Mouse (Mus musculus) heart, embryonic 13.5 days (tissue): ENCODE measurements around the gene Crmp1. TPM values are rescaled to one million over a fixed set of nuclear protein-coding genes. Genes with fewer than 3 reads are reported as not detected.

ENCODE experiments used
- ATAC-seq: fragments of 200-750 bp; cut with Nextera tagmentation; 2 replicates; pipeline ENCODE4 v1.8.0; 2017; ENCODE audit warnings: moderate TSS enrichment; ENCODE audit not compliant: insufficient number of reproducible peaks, low FRiP score, low TSS enrichment; ENCODE audit errors: extremely low read depth
- H3K27ac ChIP-seq: fragments of 300-500 bp; sonication (generic); replicated peaks from 2 replicates; pipeline ENCODE4 v1.5.1; 2015; ENCODE audit warnings: moderate library complexity, mild to moderate bottlenecking, inconsistent platforms
- H3K27me3 ChIP-seq: fragments of 300-500 bp; sonication (generic); replicated peaks from 2 replicates; pipeline ENCODE4 v1.6.1; 2015; ENCODE audit warnings: mild to moderate bottlenecking, inconsistent platforms
- H3K36me3 ChIP-seq: fragments of 300-500 bp; sonication (generic); 2 replicates; pipeline ENCODE4 v1.6.1; 2015; ENCODE audit warnings: mild to moderate bottlenecking, inconsistent platforms
- H3K4me1 ChIP-seq: fragments of 300-500 bp; sonication (generic); 2 replicates; pipeline ENCODE4 v1.6.1; 2015; ENCODE audit warnings: inconsistent platforms
- H3K4me2 ChIP-seq: fragments of 300-500 bp; sonication (generic); 2 replicates; pipeline ENCODE4 v1.6.1; 2015; ENCODE audit warnings: inconsistent platforms, mild to moderate bottlenecking, moderate library complexity
- H3K4me3 ChIP-seq: fragments of 300-500 bp; sonication (generic); 2 replicates; pipeline ENCODE4 v1.5.1; 2015; ENCODE audit warnings: moderate library complexity, mild to moderate bottlenecking, inconsistent platforms
- H3K9ac ChIP-seq: fragments of 300-500 bp; sonication (generic); 2 replicates; pipeline ENCODE4 v1.6.1; 2015; ENCODE audit warnings: inconsistent platforms, mild to moderate bottlenecking, moderate library complexity
- H3K9me3 ChIP-seq: fragments of 300-500 bp; sonication (generic); 2 replicates; pipeline ENCODE4 v1.6.1; 2016; ENCODE audit warnings: inconsistent platforms
- WGBS: fragments of 180-500 bp; shearing (Covaris S2); methylation state at CpG from one replicate; pipeline ENCODE4 v1.1.7; 2015; ENCODE audit warnings: mixed read lengths; 5-methylcytosine and 5-hydroxymethylcytosine counted together
- polyA plus RNA-seq: library from polyadenylated mRNA; unstranded; fragments of >200 nt; fragmentation: Nextera tagmentation; extraction: Ambion mirVana; gene quantifications from 2 replicates; pipeline ENCODE4 v1.2.1, GENCODE M21; 2015

Crmp1 gene
- polyA plus RNA-seq, 1 experiment from 2014 or later = 9.4 TPM

DNA sequence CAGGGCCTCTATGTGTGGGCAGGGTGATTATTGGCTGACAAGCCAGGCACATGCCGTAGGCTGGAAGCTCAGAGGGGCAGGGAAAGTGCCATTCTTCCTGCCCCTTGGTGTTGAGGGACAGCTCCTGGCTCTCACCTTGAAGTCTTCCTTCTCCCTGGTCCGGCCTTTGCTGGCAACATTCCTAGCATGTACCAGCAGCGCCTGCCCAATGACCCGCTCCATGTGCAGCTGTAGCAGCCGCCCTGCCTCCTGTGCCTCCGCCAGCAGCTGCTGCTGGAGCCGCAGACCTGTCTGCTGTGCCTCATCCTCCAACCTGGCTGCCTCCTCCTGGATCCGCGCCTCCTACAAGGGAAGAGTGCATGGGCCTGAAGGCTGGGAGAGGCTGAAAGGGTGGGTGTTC lies 68.3 kb downstream of the Crmp1 start:
- H3K27ac ChIP-seq = no peak overlapping the region
- no peaks in the 10 kb centered on the region for H3K4me1 ChIP-seq
- no peaks in the 10 kb centered on the region for H3K27me3 ChIP-seq
- H3K9me3 ChIP-seq = peaks cover 4% of the 10 kb centered on the region
- H3K36me3 ChIP-seq = peaks cover 22% of the 10 kb centered on the region
- H3K9ac ChIP-seq = no peak overlapping the region
- no peak for ATAC-seq
- WGBS = 74% methylated on average over 9 of the region's 9 CpGs
- H3K4me3 ChIP-seq = no peak overlapping the region
- H3K4me2 ChIP-seq = no peak overlapping the region

DNA sequence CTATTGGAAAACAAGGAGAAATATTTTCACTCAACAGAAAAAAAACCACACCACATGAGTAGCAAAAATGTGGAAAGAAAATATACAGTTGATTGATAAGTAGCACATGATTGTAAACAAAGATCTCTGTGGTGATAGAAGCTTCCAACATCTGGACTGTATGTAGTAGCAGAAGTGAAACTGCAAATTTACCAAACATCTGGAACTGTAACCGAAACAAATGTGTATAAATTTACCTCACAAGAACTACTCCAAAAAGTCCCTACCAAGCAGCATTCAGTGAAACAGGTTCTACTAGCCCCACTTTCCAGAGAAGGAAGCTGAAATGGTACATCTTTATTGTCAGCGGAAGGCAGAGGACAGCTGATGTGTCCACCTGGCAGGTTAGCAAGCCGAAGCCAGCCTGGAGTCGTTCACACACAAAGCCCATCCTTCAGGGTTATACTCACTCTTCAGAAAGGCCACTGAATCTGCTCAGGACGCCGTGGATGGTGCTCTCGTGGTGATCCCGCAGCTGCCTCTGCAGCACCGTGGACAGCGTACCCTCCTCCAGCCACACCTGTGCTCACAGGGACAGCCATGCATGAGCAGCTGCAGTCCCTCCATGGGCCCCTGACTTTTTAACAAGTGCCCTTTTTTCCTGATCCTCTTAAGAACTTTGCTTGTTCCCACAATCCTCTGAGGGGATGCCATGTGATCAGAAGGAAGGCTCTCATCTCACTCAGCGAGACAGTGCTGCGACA lies 71.4 kb downstream of the Crmp1 start:
- Histone ChIP-seq H3K4me1 (no peaks in the 10 kb centered on the region), H3K27me3 (no peaks in the 10 kb centered on the region), H3K4me2 (no peak overlapping the region), H3K9ac (no peak overlapping the region), H3K36me3 (peaks cover 51% of the 10 kb centered on the region), H3K4me3 (no peak overlapping the region), H3K27ac (no peak overlapping the region), H3K9me3 (peaks cover 17% of the 10 kb centered on the region)
- 73% methylated on average over 12 of the region's 12 CpGs for WGBS
- ATAC-seq = no peak

DNA sequence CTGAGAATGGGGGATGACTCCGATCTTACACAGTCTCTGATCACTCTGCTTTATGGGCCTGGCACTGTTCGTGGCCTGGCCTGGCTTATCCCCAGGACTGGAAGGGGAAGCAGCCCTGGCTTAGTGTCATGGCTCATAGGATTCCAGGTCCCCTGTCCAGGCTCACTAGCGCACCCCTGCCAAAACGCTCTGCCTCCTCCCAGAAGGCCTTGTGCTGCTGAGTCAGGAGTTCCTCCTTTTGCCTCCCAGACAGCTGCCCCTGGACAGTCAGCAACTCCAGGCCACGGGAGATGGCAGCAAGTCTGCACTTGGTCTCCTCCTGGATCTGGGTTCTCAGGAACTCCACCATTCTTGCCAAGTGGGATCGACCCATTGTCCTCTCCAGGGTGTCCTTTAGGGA lies 77.0 kb downstream of the Crmp1 start:
- WGBS = 79% methylated on average over 6 of the region's 6 CpGs
- ATAC-seq = no peak
- H3K36me3 ChIP-seq = peaks cover 70% of the 10 kb centered on the region
- H3K9ac ChIP-seq = no peak overlapping the region
- H3K4me1 ChIP-seq = no peaks in the 10 kb centered on the region
- no peak overlapping the region for H3K27ac ChIP-seq
- H3K4me2 ChIP-seq = no peak overlapping the region
- H3K9me3 ChIP-seq = peaks cover 17% of the 10 kb centered on the region
- no peak overlapping the region for H3K4me3 ChIP-seq
- no peaks in the 10 kb centered on the region for H3K27me3 ChIP-seq

DNA sequence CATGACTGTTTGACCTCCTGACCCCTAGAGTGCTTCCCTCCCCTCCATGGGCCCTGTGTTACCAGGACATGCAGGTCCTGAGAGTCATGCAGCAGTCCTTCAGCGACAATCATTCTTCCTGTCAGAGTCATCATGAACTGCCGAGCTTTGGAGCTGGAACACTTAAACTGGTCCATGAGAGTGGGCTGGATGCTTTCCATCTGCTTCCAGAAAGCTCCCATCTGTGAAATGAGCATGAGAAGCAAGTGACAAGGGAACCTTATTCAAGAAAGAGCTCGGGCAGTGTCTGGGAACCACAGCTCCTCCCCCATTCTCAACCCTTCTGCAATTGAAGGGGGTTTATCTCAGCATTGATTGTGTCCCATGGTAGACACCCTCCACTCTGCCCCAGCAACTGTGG lies 78.4 kb downstream of the Crmp1 start:
- H3K27me3 ChIP-seq = no peaks in the 10 kb centered on the region
- no peaks in the 10 kb centered on the region for H3K4me1 ChIP-seq
- 51% methylated on average over 3 of the region's 3 CpGs for WGBS
- H3K27ac ChIP-seq = no peak overlapping the region
- H3K4me3 ChIP-seq = no peak overlapping the region
- H3K9ac ChIP-seq = no peak overlapping the region
- no peak overlapping the region for H3K4me2 ChIP-seq
- ATAC-seq = no peak
- peaks cover 68% of the 10 kb centered on the region for H3K36me3 ChIP-seq
- peaks cover 11% of the 10 kb centered on the region for H3K9me3 ChIP-seq

DNA sequence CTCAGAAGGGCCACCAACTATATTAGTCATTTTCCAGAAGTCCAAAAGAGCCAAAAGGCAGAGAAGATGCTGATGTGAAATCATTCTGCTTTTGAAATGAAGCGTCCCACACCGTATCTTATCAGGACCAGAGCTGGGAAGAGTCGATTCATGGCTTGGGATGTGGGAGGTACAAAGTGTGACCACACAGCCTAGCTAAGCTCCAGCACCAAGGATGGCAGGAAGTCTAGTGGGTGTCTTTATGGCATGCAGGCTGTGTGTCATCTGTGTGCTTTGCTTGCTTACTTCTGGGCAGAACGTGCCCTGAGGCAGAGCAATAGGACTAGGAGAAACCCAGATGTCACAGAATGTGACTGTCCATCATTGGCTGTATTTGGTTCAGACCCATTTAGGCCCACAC lies 79.0 kb downstream of the Crmp1 start:
- ATAC-seq = no peak

DNA sequence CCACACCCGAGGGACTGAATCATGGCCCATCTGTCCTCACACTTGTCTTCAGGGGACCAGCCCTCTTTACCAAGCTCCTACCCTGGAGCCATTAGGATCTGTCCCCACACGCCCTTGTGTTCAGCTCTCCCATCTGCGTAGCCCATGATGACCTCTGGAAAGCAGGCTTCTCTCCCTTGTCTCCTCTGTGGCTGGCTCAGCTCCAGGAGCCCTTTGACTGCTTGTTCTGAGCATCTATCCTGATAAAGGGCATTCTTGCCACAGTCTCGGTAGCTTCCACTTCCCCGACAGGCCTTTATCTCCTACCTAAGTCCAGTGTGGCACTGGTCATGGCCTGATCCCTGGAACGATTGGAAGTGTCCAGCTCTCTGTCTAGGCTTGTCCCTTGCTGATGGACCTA lies 84.9 kb downstream of the Crmp1 start:
- no peak overlapping the region for H3K27ac ChIP-seq
- no peak for ATAC-seq
- H3K9ac ChIP-seq = no peak overlapping the region
- no peaks in the 10 kb centered on the region for H3K27me3 ChIP-seq
- peaks cover 45% of the 10 kb centered on the region for H3K36me3 ChIP-seq
- H3K4me3 ChIP-seq = no peak overlapping the region
- H3K4me1 ChIP-seq = no peaks in the 10 kb centered on the region
- H3K4me2 ChIP-seq = no peak overlapping the region
- no peaks in the 10 kb centered on the region for H3K9me3 ChIP-seq
- 54% methylated on average over 6 of the region's 6 CpGs for WGBS

More for the DNA sequence above, 79.0 kb downstream of the Crmp1 start:
- H3K4me1 ChIP-seq = no peaks in the 10 kb centered on the region
- H3K4me2 ChIP-seq = no peak overlapping the region
- peaks cover 68% of the 10 kb centered on the region for H3K36me3 ChIP-seq
- no peak overlapping the region for H3K4me3 ChIP-seq
- no peak overlapping the region for H3K9ac ChIP-seq
- no peaks in the 10 kb centered on the region for H3K27me3 ChIP-seq
- H3K27ac ChIP-seq = no peak overlapping the region
- peaks cover 5% of the 10 kb centered on the region for H3K9me3 ChIP-seq
- 58% methylated on average over 4 of the region's 4 CpGs for WGBS

DNA sequence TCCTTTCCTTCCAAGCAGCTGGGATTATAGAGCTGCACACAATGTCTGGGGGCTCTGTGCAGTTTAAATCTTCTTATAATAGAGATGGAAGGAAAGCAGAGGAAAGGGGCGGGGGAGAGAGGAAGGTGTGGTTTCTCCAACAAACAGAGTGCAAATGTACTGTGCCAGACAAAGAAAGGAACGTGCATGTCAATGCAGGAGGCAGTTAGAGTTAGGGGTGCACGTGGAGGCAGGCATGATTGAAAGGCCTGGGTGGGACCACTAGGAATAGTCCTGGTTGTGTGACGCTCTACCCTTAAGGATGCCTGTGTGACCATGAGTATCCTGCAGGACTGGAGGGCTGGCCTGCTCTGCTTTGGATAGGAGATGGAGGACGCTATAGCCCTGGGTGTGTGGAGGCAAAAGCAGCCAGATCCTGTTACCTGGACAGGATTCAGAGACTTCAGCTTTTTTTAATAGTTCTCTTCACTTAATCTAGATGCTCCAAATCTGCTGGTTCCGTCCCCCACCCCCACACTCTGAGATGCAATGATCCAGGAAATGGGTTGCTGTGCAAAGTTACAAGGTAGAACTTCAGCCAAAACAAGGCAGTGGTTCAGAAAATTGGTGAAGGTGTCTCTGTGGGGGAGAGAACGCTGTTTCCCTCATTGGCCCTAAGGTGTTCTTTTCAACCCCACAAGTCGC lies 88.9 kb downstream of the Crmp1 start:
- H3K9me3 ChIP-seq = no peaks in the 10 kb centered on the region
- peaks cover 16% of the 10 kb centered on the region for H3K36me3 ChIP-seq
- H3K9ac ChIP-seq = no peak overlapping the region
- 0 out of 2 replicates have a peak, but pooled peaks cover 3% of the 10 kb centered on the region for H3K4me1 ChIP-seq
- H3K27ac ChIP-seq = no peak overlapping the region
- H3K27me3 ChIP-seq = peaks cover 5% of the 10 kb centered on the region
- H3K4me2 ChIP-seq = no peak overlapping the region
- ATAC-seq = no peak
- no peak overlapping the region for H3K4me3 ChIP-seq
- WGBS = 76% methylated on average over 8 of the region's 8 CpGs

DNA sequence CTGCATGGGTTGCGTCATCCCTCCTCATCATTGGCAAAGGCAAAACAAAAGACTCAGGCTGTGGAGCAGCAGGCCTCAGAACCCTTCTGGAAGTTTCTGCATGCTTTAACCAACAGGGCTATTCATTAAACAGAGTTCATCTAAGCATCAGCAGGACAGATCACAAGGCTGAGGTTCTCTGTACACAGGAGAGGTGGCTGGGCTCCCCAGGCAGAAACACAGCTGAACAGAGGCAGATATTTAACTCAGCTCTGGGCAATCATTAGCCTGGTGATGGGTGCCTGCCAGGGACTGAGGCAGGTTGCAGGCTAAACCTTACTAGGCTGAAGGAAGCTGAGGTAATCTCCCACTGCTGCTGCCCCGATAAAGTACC lies 89.4 kb downstream of the Crmp1 start:
- H3K4me2 ChIP-seq = no peak overlapping the region
- WGBS = 89% methylated on average over 2 of the region's 2 CpGs
- no peak overlapping the region for H3K9ac ChIP-seq
- H3K4me3 ChIP-seq = no peak overlapping the region
- H3K36me3 ChIP-seq = peaks cover 11% of the 10 kb centered on the region; the same call in 1 of the 2 replicates
- H3K4me1 ChIP-seq = 0 out of 2 replicates have a peak, but pooled peaks cover 8% of the 10 kb centered on the region
- H3K27ac ChIP-seq = no peak overlapping the region
- H3K9me3 ChIP-seq = no peaks in the 10 kb centered on the region
- H3K27me3 ChIP-seq = peaks cover 10% of the 10 kb centered on the region
- no peak for ATAC-seq

DNA sequence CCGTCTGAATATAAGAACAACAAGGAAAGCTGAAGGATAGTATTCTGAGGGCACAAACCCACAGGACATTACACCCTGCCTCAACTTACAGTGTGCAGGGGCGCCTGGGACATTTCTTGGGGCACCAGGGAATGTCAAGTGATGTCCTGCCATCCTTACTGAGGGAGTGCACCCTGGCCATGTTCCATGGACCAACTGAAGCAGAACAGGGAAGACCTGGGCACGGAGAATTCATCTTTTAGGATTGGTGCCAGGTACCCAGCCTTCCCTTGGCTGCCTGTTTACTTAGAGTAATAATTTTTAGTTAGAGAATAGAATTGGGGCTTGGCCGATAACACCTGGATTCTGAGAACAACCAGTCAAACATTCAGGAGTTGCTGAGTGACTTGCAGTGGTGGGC lies 90.3 kb downstream of the Crmp1 start:
- Histone ChIP-seq H3K4me2 (no peak overlapping the region), H3K9me3 (no peaks in the 10 kb centered on the region), H3K27me3 (peaks cover 13% of the 10 kb centered on the region), H3K36me3 (peaks cover 8% of the 10 kb centered on the region; the same call in 1 of the 2 replicates), H3K9ac (no peak overlapping the region), H3K4me1 (peaks cover 13% of the 10 kb centered on the region), H3K4me3 (no peak overlapping the region), H3K27ac (no peak overlapping the region)
- WGBS = 75% methylated on average over 4 of the region's 4 CpGs
- no peak for ATAC-seq

DNA sequence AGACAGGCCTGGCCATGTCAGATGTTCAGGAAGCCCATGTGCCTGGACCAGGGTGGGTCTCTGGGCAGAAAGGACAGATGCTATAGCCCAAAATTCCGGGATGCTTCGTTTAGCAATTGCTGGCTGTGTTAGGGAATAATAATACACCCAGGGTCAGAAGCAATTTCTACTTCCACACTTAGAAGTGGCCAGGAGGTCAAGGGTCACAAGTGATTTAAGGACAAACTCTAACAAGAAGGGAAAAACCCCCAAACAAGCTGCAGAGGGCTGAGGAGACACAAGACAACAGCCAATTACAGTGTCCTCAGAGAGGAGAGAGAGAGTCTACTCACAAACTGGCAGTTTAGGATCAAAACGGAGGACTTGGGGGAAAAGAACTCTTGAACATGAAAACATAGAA lies 93.3 kb downstream of the Crmp1 start:
- no peak overlapping the region for H3K27ac ChIP-seq
- 69% methylated on average over 3 of the region's 3 CpGs for WGBS
- no peaks in the 10 kb centered on the region for H3K36me3 ChIP-seq
- H3K4me2 ChIP-seq = no peak overlapping the region
- H3K4me3 ChIP-seq = no peak overlapping the region
- peaks cover 41% of the 10 kb centered on the region for H3K4me1 ChIP-seq
- H3K9me3 ChIP-seq = no peaks in the 10 kb centered on the region
- ATAC-seq = no peak
- H3K27me3 ChIP-seq = peaks cover 16% of the 10 kb centered on the region
- H3K9ac ChIP-seq = no peak overlapping the region

DNA sequence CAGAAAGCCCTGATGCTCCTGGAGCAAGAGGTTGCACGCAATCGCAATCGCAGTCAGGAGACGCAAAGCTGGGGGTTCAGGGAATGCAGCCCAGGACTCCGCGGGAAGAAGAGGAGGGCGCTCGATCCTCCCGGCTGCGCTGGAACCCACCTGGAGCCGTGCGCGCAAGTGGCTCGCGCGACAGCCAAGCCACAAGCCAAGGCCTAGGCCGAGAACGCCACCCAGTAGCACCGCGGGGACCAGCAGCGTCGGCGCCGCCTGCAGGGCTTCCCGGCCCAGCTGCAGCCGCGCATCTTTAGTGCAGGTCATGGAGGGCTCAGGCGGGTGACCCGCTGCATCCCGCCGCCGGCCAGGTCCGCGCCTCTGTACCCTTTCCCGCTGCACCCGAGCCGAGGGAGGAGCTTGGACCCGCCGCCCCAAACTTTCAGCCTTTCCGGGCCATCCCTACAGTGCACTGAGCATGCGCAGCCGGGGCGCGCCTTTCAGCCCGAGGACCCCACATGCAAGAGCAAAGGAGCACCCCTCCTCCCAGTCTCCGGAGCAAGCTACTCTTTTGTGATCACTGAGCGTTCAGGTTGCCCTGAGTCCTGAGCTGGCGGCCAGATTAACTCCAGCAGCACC lies 94.9 kb downstream of the Crmp1 start, which contains the start of gene Evc:
Gene Evc (minus strand): TSS at position 410 of the 621 bp plus-strand sequence.
- peak within 1 kb of the TSS; percentile 71; the same call in 1 of the 2 replicates for H3K27ac ChIP-seq
- peaks cover 42% of the 10 kb centered on the region for H3K4me1 ChIP-seq
- H3K4me2 ChIP-seq = peak within 1 kb of the TSS; percentile 87
- under 1% methylated on average over 47 of the region's 48 CpGs for WGBS
- peaks cover 16% of the 10 kb centered on the region for H3K27me3 ChIP-seq
- H3K36me3 ChIP-seq = peaks cover 5% of the 10 kb centered on the region; the same call in 1 of the 2 replicates
- no peaks in the 10 kb centered on the region for H3K9me3 ChIP-seq
- peak within 1 kb of the TSS; percentile 85 for H3K9ac ChIP-seq
- no peak for ATAC-seq
- H3K4me3 ChIP-seq = peak within 1 kb of the TSS; percentile 72
